ENCODE assay signal across 8 mouse cellular contexts in the genomic region with DNA sequence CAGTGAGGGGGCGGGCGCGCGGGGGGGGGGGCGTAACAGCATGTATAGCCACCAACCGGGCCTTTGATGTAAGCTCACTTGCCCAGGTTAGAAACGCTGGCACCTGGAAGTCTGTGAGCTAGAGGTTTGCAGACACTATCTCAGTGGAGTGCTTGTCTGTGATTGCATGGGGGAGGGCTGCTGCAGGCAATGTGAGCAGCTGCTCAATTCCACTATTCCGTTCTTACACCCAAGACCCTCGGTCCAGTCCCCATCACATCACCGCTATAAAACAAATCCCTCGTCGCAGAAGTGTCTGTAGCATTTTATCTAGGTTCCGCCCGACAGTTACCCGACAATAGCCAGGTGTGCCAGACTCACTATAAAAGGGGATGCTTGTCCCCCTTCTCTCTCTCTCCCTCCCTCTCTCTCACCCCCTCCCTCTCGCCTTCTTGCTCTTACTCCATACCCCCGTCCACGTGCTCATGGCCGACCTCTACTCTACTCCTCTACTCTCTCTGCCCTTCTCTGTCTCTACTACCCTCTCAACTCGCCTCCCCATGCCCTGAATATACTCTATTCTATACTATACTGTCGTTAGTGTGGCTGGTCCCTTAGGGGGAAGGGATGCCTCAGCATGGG.
A peak's percentile ranks its signal among the peaks of the same experiment; 100 is the strongest.
DNase-seq lines count a peak whose midpoint lies in the region; ATAC-seq and TF ChIP-seq lines count a peak whose summit lies in the region.

No protein-coding gene starts in this region.

- peak overlapping the region; percentile 47 for H3K4me3 ChIP-seq in lung, embryonic 16.5 days (ENCODE audit: low read length)
- peak overlapping the region; percentile 45 for H3K4me3 ChIP-seq in forebrain, embryonic 16.5 days (replicated peaks; ENCODE audit: low read length)
- peak overlapping the region; percentile 39 for H3K4me3 ChIP-seq in limb, embryonic 14.5 days (replicated peaks; ENCODE audit: low read length)
- no peak overlapping the region; the same call in 1 of the 2 replicates for H3K4me3 ChIP-seq in olfactory bulb, adult 2 months (ENCODE audit: insufficient read depth, low read depth, low read length)

- no peak for TF ChIP-seq POLR2A in limb, embryonic 14.5 days (IDR thresholded peaks at IDR 0.05; ENCODE audit: borderline replicate concordance, extremely low read depth, insufficient read depth, insufficient read length)
- no peak for TF ChIP-seq POLR2A in olfactory bulb, adult 2 months (IDR thresholded peaks at IDR 0.05; ENCODE audit: insufficient read depth, low read depth, low read length)

- TF ChIP-seq CTCF in olfactory bulb, adult 2 months (IDR thresholded peaks at IDR 0.05; ENCODE audit: insufficient read depth, low read depth, low read length) = no peak

- peak overlapping the region; percentile 56 for H3K4me2 ChIP-seq in lung, embryonic 16.5 days (ENCODE audit: low read depth, low read length)
- H3K4me2 ChIP-seq in forebrain, embryonic 16.5 days (ENCODE audit: low read length) = peak overlapping the region; percentile 52
- H3K4me2 ChIP-seq in limb, embryonic 14.5 days (replicated peaks; ENCODE audit: low read depth, low read length, severe bottlenecking) = peak overlapping the region; percentile 51

- H3K27ac ChIP-seq in lung, embryonic 16.5 days (ENCODE audit: low read length) = peak overlapping the region; percentile 93
- peak overlapping the region; percentile 93 for H3K27ac ChIP-seq in forebrain, embryonic 16.5 days (ENCODE audit: low read length)
- peak overlapping the region; percentile 89 for H3K27ac ChIP-seq in limb, embryonic 14.5 days (replicated peaks; ENCODE audit: low read depth, low read length)
- H3K27ac ChIP-seq in olfactory bulb, adult 2 months (ENCODE audit: insufficient read depth, low read depth, low read length) = peak overlapping the region; percentile 99

- no peaks in the 10 kb centered on the region; the same call in none of the 2 replicates for H3K27me3 ChIP-seq in lung, embryonic 16.5 days (ENCODE audit: control insufficient read depth, insufficient read depth, low read depth, low read length)
- H3K27me3 ChIP-seq in forebrain, embryonic 16.5 days (replicated peaks; ENCODE audit: control insufficient read depth, insufficient read depth, low read length) = no peaks in the 10 kb centered on the region
- no peaks in the 10 kb centered on the region for H3K27me3 ChIP-seq in limb, embryonic 14.5 days (ENCODE audit: control insufficient read depth, insufficient read depth, low read length)

- DNase-seq in lung, postnatal 36 days = no peak
- peak; percentile 45 for DNase-seq in cerebellum, adult 9-10 months
- peak; percentile 8 for DNase-seq in limb, embryonic 14.5 days (ENCODE audit: low spot score)
- no peak for DNase-seq in spleen, adult 18-20 months
- DNase-seq in urinary bladder, adult 18-20 months (ENCODE audit: low spot score in 2 of 2) = no peak

- no peaks in the 10 kb centered on the region for H3K36me3 ChIP-seq in lung, embryonic 16.5 days (ENCODE audit: control insufficient read depth, insufficient read depth, low read length)
- no peaks in the 10 kb centered on the region for H3K36me3 ChIP-seq in forebrain, embryonic 16.5 days (ENCODE audit: control insufficient read depth, insufficient read depth)
- no peaks in the 10 kb centered on the region for H3K36me3 ChIP-seq in limb, embryonic 14.5 days (ENCODE audit: control insufficient read depth, insufficient read depth, low read length)

- H3K9ac ChIP-seq in lung, embryonic 16.5 days (ENCODE audit: low read length) = peak overlapping the region; percentile 49
- peak overlapping the region; percentile 57 for H3K9ac ChIP-seq in forebrain, embryonic 16.5 days (replicated peaks; ENCODE audit: low read depth, low read length)
- peak overlapping the region; percentile 49 for H3K9ac ChIP-seq in limb, embryonic 14.5 days (ENCODE audit: low read depth, low read length, severe bottlenecking)

- H3K9me3 ChIP-seq in lung, embryonic 16.5 days (ENCODE audit: control insufficient read depth, low read length) = no peaks in the 10 kb centered on the region
- H3K9me3 ChIP-seq in forebrain, embryonic 16.5 days (ENCODE audit: control insufficient read depth, low read length) = no peaks in the 10 kb centered on the region
- no peaks in the 10 kb centered on the region for H3K9me3 ChIP-seq in limb, embryonic 14.5 days (ENCODE audit: control insufficient read depth, low read length)

- 0 out of 2 replicates have a peak, but pooled peaks have one; percentile 11 for ATAC-seq in lung, embryonic 16.5 days (ENCODE audit: low read depth)
- ATAC-seq in forebrain, embryonic 16.5 days = peak; percentile 42
- peak; percentile 43; the same call in 1 of the 2 replicates for ATAC-seq in limb, embryonic 14.5 days (ENCODE audit: low FRiP score, low read depth)

- H3K4me1 ChIP-seq in lung, embryonic 16.5 days (replicated peaks; ENCODE audit: control insufficient read depth, insufficient read depth, low read length) = peaks cover 10% of the 10 kb centered on the region
- H3K4me1 ChIP-seq in forebrain, embryonic 16.5 days (replicated peaks; ENCODE audit: control insufficient read depth, insufficient read depth, low read length) = peaks cover 18% of the 10 kb centered on the region
- H3K4me1 ChIP-seq in limb, embryonic 14.5 days (ENCODE audit: control insufficient read depth, insufficient read depth, low read length) = peaks cover 6% of the 10 kb centered on the region
- peaks cover 14% of the 10 kb centered on the region; the same call in 1 of the 2 replicates for H3K4me1 ChIP-seq in olfactory bulb, adult 2 months (ENCODE audit: control insufficient read depth, insufficient read depth, low read length)

- 4% methylated on average over 20 of the region's 21 CpGs for WGBS in lung, embryonic 16.5 days
- WGBS in forebrain, embryonic 16.5 days = 10% methylated on average over 18 of the region's 21 CpGs
- 7% methylated on average over 18 of the region's 21 CpGs for WGBS in limb, embryonic 14.5 days
- 16% methylated on average over 20 of the region's 21 CpGs for WGBS in olfactory bulb, adult 2 months

Comparison
In these comparisons a context has a peak if more than half of its experiments do, and no peak if none do; other contexts are left out.
1. DNase-seq: peak in cerebellum, adult 9-10 months (single experiment) and limb, embryonic 14.5 days (single experiment); none in lung, postnatal 36 days (single experiment), spleen, adult 18-20 months (0 of 2) and urinary bladder, adult 18-20 months (0 of 2).
2. Peak in every context shown above with its lines, with median percentiles within 50 percentile points of each other: ATAC-seq, H3K27ac ChIP-seq, H3K4me2 ChIP-seq and H3K9ac ChIP-seq.